Mouse (Mus musculus) embryo, embryonic 11.5 days (tissue): ENCODE data around the gene Aacs.

Experiments used
- DNase-seq: peaks from one replicate; pipeline ENCODE4 v3.0.0-alpha.2; 2012; ENCODE audit warnings: low read depth, low spot score

The Aacs gene

DNA sequence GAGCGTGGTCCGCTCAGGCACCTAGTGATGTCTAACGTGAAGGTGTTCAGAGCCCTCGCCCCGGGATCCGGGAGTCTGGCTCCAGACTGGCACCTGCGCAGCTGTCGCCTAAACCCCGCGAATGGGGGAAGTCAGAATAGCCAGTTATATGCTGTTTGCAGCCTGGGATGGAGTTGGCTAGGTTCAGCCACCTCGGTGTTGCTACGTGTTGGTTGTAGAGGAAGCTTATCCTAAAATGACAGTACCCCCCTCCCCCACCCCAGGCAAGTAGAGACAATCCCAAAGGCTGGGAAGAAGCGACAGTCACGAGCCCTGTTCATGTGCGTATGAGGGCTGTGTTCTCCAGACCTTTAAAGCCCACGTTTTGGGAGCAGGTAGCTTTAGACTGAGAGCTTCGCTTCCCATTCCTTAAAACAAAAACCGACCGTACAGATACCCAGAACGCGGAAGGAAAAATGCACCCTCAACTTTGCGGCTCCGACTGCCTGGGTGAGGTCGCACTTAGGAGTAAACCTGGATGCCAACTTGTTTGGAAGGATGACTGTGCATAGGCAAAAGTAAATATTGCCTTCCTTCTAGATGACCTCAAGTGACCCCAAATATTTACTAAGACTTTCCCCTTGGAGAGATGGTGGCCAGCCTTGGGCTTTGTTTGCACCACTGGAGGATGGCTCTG is 57.7 kb downstream of the Aacs start:
- DNase-seq, result no peak

DNA sequence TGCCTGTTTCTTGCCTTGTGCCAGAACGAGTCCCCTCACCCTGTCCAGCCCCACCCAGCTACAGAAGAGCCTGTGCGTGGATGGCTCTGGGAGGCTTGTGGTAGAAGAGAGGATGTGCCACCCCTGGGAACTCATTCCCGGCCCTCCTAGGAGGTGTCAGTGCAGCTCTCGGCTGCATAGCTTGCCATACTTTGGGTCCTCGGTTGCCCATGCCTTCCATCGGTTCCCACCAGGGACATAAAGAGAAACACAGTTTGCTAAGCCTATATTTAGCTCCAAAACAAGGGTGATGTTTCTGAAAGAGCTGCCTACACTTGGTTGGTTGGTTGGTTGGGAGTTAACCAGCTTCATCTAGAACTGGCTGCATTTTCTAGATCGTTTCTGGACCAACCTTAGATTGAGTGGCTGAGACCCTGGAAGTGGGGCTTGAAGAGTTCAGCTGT is 58.6 kb downstream of the Aacs start:
- no peak for DNase-seq

DNA sequence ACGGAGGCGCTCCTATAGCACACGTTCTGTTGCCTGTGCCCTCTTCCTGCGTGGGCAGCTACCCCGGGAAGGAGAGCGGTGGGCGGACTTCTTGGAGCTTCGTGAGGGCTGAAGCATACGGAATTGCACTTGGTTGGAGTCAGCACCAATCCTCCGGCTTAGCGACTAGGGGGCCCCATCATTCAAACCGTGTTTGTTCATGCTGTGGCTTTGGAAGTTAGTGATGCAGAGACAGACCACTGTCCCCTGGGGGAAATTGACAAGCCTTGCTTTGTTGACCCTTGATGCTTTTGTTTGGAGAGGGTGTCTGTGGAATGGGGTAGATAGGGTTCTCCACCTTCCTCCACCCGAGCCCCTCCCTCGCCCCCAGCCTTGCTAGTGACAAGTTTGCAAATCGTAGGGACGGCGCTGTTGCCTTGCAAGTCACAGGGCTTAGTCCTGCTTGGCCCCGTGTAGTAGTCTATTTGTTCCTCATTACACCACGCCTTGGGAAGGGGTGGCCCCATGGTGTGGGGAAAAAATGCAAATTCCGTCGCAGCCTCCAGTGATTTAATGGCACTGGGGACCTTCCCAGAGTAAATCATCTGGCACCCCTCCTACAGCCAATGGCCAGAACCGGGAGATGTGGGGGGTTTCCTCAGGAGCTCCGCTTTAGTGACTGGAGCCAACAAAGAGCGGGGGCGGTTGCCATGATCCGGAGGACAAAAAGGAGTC is 59.2 kb downstream of the Aacs start:
- no peak for DNase-seq

DNA sequence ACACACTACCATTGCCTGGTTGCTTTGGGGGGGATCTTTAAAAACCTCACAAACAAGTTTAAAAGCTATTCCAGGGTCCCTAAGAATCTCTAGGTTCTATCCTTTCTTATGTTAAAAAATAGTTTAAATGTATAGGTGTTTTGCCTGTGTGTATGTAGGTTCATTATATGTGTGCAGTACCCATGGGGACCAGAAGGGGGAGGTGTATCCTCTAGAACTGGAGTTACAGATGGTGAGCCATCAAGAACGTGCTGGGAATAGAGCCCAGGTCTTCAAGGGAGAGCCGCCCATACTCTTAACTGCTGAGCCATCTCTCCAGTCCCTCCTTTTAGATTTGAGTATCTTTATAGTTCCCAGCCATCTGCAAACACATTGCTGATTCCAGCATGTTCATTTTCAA is 69.5 kb downstream of the Aacs start:
- DNase-seq, result no peak

DNA sequence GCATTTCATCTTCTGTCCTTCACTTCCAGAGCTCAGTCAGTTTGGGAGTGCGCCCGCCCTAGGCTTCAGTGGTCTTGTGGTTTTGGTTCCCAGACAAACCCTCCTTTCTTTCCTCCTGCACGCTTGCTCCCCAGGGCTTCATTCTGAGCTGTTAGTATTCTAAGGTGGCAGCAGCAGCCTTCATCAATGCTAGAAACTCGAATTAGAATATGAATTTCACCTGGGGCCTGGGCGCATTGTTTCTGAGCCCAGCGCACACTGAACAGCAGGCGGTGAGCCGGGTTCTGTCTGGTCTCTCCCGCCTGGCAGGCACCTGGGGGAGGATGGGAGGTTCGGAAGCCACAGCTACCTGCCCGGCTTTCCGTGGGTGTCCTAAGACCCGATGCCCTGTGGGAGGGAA is 70.7 kb downstream of the Aacs start:
- no peak for DNase-seq

DNA sequence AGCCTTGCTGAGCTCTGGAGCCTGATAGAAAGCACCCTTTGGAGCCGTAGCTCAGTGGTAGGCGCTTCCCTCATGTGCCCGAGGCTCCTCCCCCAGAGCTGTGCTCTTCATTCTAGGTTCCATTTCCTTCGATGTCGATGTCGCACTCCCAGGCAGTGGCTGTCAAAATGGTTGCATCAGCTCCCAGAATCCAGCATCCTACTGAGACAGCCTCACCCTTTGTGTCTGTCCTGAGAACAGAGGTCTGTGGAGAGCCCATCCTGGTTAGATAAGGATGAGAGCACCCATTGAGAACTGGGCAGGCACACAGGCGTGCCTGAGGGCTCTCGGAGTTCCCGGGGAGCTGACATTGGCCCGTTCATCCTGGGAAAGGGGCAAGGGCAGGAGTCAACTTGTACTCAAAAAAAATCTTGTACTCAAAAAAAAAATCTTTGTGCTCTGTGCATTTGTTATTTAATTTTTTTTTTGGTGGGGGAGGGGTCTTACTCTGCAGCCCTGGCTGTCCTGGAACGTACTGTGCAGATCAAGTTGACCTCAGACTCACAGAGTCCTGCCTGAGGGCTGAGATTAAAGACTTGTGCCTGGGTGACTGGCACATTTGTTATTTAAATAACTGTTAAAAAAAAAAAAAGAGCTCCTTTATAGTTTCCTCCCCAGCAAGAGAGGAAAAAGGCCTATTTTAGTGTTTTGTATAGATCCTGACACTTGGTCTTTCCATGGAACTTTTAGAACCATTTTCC is 74.3 kb downstream of the Aacs start:
- no peak for DNase-seq

DNA sequence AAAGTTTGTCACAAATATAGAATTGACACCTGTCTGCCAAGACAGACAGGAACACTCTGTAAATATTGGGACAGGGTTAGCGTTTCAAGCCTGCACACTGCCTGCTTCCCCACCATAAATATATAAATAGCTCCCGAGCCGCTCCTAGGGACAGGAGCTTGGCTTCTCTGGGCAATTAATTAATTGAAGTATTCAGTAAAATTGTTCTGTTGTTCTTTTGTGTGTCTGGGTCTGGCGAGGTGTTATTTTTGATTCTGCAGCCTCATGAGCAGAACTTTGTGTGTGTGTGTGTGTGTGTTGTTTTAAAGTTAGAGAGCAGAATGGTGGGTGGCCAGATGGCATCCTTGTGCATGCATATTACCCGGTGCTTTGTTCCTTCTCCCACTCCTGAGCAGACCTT is 80.1 kb downstream of the Aacs start:
- no peak for DNase-seq

DNA sequence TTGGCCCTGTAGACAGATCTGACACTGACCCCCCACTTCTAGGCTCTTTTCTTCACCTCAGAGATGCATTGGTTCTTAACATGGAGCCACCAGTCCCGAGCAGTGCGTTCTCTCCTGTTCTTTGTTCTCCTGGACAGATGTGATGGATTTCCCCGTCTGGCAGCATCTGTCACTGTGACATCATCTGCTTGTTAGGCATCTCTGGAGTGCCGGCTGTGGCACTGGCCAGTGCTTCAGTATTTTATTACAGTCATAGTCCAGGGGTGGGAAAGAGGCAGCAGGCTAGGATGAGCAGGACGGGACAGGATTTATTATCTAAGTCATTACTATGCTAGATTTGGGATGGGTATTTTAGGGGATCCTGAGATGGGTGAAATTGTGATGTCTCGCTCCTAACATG is 87.9 kb downstream of the Aacs start:
- no peak for DNase-seq

DNA sequence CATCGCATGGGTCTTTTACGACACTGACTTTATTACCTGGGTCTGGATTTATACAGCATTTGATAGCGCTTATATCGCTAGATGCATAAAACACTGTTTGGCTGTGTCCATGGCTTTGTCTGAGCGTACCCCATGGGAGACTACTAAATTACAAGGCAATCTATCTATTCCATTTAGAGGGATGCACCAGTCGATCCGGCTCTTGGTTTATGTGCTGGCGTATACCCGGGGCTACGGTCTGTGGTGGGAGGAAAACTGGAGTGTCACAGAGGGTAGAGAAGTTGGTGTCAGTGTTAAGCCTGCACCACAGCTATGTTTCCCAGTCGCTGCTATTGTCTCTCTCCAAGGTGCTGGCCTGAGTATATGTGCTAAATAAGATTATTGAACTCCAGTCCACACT is 90.1 kb downstream of the Aacs start:
- no peak for DNase-seq
